Mouse (Mus musculus): ENCODE measurements around the gene Chit1. TPM values are rescaled to one million over a fixed set of nuclear protein-coding genes. Genes with fewer than 3 reads are reported as not detected.

Chit1 gene
- total RNA-seq (2021) = not detected

GRCm38 (mm10) chr1:134110979-134111378 lies at the start of gene Chit1:
TSS of gene Chit1 (plus strand) at chr1:134111242.
- no peak for DNase-seq

- no peak for DNase-seq
Measured at GRCm38 (mm10) chr1:134061915-134062314, 49.1 kb upstream of the Chit1 start.

GRCm38 (mm10) chr1:134062411-134063085 lies 48.5 kb upstream of the Chit1 start:
- peak in 1 of 2 experiments; percentile 53 for DNase-seq

GRCm38 (mm10) chr1:134063086-134063772 lies 47.8 kb upstream of the Chit1 start:
- peak in 1 of 2 experiments; percentile 63 for DNase-seq

GRCm38 (mm10) chr1:134063773-134064125 lies 47.3 kb upstream of the Chit1 start:
- no peak for DNase-seq

GRCm38 (mm10) chr1:134064296-134064831 lies 46.7 kb upstream of the Chit1 start:
- no peak for DNase-seq

GRCm38 (mm10) chr1:134065241-134065809 lies 45.7 kb upstream of the Chit1 start:
- DNase-seq = no peak

GRCm38 (mm10) chr1:134066554-134066953 lies 44.5 kb upstream of the Chit1 start:
- DNase-seq = no peak

- DNase-seq = no peak
Measured at GRCm38 (mm10) chr1:134067143-134067619, 43.9 kb upstream of the Chit1 start.

- no peak for DNase-seq
Measured at GRCm38 (mm10) chr1:134070099-134070669, 40.9 kb upstream of the Chit1 start.

- no peak for DNase-seq
Measured at GRCm38 (mm10) chr1:134071411-134072018, 39.5 kb upstream of the Chit1 start.

GRCm38 (mm10) chr1:134073061-134073564 lies 37.9 kb upstream of the Chit1 start:
- DNase-seq = no peak

GRCm38 (mm10) chr1:134073658-134074057 lies 37.4 kb upstream of the Chit1 start:
- DNase-seq = no peak

- DNase-seq = no peak
Measured at GRCm38 (mm10) chr1:134074184-134074583, 36.9 kb upstream of the Chit1 start.

GRCm38 (mm10) chr1:134074606-134075005 lies 36.4 kb upstream of the Chit1 start:
- no peak for DNase-seq

GRCm38 (mm10) chr1:134075532-134075931 lies 35.5 kb upstream of the Chit1 start:
- DNase-seq = no peak

GRCm38 (mm10) chr1:134076789-134077188 lies 34.3 kb upstream of the Chit1 start:
- no peak for DNase-seq

GRCm38 (mm10) chr1:134077389-134078060 lies 33.5 kb upstream of the Chit1 start:
- DNase-seq = no peak

GRCm38 (mm10) chr1:134078061-134078795 lies 32.8 kb upstream of the Chit1 start:
- peak; percentile 56 to 63 for DNase-seq

- DNase-seq = peak; percentile 95 to 96
Measured at GRCm38 (mm10) chr1:134078802-134079476, 32.1 kb upstream of the Chit1 start, which contains the start of gene Btg2. TSS of gene Btg2 (minus strand) at chr1:134079120.

All from layer of hippocampus, postnatal 36 days (tissue).